Mouse (Mus musculus): Measurements from ENCODE around the gene Pcbp4.

Gene Pcbp4

DNA sequence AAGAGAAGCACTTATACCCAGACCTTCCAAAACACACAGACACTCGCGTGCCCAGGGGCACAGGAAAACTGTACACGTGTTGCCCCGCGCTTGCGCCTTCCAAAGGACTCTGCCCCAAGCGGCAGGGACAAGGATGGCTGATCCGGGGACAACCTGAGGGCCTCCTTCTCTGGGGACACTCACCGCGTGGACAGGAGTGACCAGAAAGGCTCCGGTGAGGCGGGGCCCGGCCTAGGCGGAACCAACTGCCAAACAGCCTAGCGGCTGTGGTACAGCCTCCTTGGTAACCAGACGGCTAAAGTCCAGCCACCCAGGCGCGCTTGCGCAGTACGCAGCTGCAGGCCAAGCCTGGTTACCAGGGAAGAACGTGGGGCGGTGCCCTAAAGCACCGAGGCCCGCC is 5.7 kb upstream of the Pcbp4 start, which contains the start of the genes Abhd14b and Abhd14a:
Gene Abhd14b (plus strand): TSS at position 112 of the 400 bp plus-strand sequence.
Gene Abhd14a (minus strand): TSS at position 331 of the 400 bp plus-strand sequence.
- peak; percentile 93 to 94 for DNase-seq (ENCODE audit: low spot score in 2 of 2)

GRCm38 (mm10) chr9:106447951-106448350 is 5.1 kb upstream of the Pcbp4 start:
- DNase-seq (ENCODE audit: low spot score in 2 of 2) = no peak

GRCm38 (mm10) chr9:106448498-106449031 is 4.5 kb upstream of the Pcbp4 start:
- peak; percentile 84 to 87 for DNase-seq (ENCODE audit: low spot score in 2 of 2)

DNA sequence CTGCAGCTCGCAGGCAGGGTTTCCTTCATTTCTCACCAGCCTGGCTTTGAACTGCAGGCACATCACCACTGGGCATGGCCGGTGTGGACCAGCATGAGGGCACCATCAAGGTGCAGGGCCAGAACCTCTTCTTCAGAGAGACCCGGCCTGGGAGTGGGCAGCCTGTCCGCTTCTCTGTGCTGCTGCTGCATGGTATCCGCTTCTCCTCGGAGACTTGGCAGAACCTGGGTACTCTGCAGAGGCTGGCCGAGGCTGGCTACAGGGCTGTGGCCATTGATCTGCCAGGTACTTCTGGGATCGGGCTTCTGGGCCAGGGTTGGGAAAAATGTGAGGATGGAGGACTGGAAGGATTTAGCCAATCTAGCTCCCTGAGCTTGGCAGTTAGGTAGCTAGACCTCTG is 3.1 kb upstream of the Pcbp4 start:
- DNase-seq (ENCODE audit: low spot score in 2 of 2) = no peak

GRCm38 (mm10) chr9:106450661-106451060 is 2.4 kb upstream of the Pcbp4 start:
- DNase-seq (ENCODE audit: low spot score in 2 of 2) = no peak

DNA sequence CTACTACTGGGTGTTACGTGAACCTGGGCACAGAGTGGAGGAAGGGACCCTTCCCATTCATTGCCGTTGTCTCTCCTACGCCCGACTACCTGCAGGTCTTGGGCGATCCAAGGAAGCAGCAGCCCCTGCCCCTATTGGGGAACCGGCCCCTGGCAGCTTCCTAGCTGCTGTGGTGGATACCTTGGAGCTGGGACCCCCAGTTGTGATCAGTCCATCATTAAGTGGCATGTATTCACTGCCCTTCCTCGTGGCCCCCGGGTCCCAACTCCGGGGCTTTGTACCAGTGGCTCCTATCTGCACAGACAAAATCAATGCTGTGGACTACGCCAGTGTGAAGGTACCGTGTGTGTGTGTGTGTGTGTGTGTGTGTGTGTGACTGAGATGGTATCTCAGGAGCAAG is 1.8 kb upstream of the Pcbp4 start:
- DNase-seq (ENCODE audit: low spot score in 2 of 2) = no peak

GRCm38 (mm10) chr9:106451899-106452298 is 1.2 kb upstream of the Pcbp4 start:
- DNase-seq (ENCODE audit: low spot score in 2 of 2) = no peak

DNA sequence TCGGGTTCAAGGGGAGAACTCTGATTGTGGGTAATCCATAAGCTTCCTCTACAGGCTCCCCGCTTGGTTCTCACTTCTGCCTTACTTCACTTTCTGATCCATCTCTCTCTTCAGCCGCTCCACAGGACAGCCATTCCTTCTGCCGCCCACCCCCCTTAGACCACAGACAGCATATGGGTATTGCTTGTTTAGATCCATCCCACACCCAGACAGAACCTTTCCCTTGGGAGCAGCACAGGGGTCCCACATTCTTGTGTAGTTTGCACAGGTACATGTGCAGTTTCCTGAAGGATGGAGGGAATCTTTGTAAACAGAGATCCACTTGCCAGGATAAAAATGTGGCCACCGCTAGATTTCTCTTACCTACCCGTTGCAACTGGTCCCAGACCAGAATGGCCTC is 740 bp upstream of the Pcbp4 start:
- no peak for DNase-seq (ENCODE audit: low spot score in 2 of 2)

DNA sequence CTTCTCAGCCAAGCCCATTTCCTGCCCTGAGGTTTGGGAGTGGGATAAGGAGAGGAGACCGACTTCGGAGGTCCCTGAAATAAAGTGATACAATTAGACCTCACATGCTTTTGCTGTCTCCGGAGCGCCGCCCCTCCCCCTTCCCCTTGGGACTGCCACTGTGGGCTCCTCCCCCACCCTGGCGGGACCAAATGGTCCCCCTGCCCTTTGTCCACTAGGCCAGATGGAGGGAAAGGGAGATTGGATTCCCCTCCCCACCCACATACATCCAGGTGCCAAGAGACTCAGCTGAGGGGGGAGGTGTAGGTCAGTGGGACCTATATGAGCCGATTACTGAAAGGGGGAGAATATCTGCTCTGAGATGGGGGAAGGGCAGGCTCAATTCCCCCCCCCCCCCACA is 270 bp upstream of the Pcbp4 start:
- DNase-seq (ENCODE audit: low spot score in 2 of 2) = peak; percentile 72 to 76

DNA sequence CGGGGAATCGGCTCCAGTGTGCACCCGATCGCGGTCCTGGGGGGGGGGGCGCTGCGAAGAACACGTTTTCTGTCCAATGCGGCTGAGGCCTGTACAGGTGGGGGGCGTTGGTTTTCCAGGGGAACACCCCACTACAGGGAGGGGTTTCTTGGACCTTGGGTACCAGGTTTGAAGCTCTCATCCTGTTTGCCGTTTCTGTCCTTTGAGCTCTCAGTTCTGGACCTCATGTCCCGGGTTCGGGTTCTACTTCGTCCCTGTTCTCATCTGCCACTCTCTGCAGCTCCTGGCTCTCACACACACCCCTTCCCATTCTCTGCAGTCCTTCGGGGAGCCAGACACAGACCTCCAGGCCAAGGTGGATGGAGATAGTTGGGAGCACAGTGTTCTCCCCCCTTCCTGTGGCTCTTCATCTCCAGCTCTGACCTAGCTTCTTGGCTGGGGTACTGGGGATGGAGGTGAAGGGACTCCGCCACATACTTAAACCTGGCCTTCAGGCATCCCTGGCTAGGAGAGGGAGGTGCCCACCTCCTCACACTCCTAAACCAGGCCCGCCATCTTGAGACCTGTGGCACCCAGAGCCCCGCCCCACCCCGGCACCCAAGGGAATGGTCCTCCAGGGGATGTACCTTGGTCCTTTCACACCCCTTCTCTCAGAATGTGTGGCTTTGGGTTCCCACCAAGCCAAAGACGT is 1.1 kb downstream of the Pcbp4 start:
- DNase-seq (ENCODE audit: low spot score in 2 of 2) = peak in 1 of 2 experiments; percentile 64

DNA sequence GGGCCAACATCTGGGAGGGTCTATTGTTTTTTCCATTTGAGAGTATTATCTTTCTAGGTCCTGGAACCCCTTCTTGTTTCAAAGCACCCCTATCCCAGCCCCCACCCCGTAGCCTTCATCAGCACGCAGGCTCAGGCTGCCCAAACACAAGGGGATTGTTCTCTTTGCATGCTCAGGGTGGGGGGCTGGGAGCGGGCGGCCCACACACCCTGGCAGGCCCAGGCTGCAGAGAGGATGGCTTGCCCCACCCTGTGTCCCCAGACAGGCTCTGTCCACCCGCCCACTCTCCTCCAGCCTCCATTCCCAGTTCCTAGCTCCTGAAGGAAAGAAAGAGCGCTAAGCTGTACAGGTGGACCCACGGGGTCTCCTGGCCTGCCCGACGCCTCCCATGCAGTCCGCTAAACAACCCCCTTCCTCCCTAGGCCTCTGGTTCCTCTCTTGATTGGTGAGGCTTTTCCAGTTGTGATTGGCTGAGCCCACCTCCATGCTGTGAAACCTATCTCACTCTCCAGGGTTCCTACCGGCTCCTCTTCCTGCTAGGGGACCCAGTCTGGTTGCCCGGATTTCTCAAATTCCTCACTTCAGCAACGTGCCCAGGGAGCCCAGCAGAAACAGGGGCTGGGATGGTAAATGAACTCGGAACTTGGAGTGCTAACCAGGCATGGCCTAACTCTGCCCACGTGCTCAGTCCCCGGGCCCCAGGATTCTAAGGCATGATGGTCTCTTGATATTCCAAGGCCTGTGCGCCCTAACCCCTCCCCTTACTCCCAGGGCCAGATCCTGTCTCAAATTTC is 2.0 kb downstream of the Pcbp4 start:
- peak; percentile 74 to 84 for DNase-seq (ENCODE audit: low spot score in 2 of 2)

DNA sequence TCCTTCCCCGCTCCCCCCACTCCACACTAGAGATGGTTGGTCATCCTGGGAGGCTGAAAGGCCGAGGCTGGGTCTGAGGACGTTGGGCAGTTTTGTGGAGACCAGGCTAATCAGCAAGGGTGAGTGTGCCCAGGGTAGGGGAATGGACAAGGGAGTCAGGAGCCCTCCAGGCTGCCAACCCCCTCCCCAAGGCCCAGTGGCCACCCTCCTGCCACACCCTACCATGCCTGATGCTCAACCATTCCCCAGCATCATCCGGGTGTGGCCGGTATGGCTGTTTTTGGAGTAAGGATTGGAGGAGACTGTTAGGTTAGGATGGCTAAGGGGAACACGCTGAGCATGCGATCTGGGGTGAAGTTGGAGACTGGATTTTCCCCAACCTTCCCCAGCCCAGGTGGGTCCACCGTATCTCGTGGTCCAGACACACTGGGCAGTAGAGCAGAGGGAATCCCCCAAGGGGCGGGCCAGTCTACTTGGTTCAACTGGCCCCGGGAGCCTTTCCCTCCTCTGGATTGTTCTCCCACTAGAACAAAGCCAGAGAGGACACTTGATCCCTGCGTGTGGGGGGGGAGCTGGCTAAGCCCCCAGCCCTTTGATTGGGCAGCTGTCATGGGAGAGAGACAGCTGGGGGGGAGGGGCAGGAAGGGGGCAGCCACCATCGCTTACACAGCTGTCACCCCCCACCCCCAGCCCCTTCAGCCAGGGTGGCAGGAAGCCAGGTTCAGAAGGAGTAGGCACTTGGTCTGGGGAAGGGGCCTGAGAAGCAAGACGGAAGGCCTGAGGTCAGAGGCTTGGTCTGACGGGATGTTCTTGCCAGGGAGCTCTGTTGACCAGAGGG is 3.5 kb downstream of the Pcbp4 start:
- peak in 1 of 2 experiments; percentile 59 for DNase-seq (ENCODE audit: low spot score in 2 of 2)

DNA sequence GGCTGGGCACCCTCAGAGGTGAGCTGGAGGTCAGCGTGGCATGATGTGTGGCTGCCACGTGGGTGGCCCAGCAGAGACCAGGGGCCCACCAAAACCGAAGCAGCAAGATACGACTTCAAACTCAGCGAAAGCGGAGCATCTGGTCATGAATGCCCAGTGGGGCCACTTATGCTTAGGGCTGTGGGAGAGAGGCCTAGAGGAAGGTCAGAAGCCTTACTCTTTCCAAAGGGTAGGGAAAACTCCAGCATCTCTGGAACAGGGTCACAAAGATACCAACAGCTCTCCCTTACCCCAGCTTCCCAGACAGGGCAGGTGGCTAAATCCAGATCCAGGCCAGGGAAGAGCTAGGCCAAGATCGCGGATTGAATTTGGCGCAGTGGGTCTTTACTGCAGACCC is 4.1 kb downstream of the Pcbp4 start:
- DNase-seq (ENCODE audit: low spot score in 2 of 2) = no peak

DNA sequence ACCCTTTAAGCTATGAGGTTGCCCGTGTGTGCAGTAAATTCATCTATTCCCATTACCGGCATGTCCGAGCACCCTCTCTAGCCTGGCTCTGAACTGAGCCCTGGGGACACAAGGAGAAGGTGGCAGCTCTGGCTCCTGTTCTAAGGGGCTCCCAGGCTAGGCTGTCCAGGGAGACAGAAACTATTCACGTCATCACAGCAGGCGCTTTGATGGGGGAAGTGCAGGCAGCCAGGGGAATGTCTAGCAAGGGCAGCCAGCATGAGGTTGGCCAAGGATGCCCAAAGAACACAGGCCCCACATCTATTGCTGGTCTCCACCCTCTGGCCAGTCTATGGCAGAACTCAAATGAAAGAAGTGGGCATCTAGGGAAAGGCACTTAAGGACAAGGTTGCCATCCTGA is 4.8 kb downstream of the Pcbp4 start:
- DNase-seq (ENCODE audit: low spot score in 2 of 2) = no peak

- no peak for DNase-seq (ENCODE audit: low spot score in 2 of 2)
These were observed 6.9 kb downstream of the Pcbp4 start for GRCm38 (mm10) chr9:106459946-106460345.

DNA sequence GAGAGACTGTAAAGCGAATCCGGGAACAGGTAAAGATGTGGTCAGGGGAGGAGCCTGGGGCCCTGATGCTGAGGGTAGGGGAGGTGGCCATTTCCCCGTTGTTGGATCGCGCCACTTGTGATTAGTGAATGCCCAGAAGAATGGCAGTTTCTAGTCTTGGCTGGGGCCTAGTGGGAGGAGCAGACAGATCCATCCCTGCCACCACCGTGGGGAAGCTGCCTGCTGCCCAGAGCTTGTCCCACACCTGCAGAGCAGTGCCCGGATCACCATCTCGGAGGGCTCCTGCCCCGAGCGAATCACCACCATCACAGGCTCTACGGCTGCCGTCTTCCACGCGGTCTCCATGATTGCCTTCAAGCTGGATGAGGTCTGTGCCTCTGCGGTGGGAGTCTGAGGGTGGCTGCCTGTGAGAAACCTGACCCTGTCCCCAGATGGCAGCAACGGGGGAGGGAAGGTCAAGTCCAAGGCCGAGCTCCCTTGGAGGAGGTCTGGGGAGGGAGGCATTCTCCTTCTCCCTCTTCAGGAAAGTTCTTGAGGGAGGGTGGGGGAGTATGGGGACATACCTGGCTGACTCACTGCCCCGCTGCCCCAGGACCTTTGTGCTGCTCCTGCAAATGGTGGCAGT is 7.4 kb downstream of the Pcbp4 start:
- DNase-seq (ENCODE audit: low spot score in 2 of 2) = no peak

GRCm38 (mm10) chr9:106461026-106461415 is 7.9 kb downstream of the Pcbp4 start:
- no peak for DNase-seq (ENCODE audit: low spot score in 2 of 2)

- no peak for DNase-seq (ENCODE audit: low spot score in 2 of 2)
These were observed 8.7 kb downstream of the Pcbp4 start for GRCm38 (mm10) chr9:106461641-106462429.

- DNase-seq (ENCODE audit: low spot score in 2 of 2) = no peak
These were observed 9.3 kb downstream of the Pcbp4 start for GRCm38 (mm10) chr9:106462430-106462800.

All from right cerebral cortex, postnatal 10 days (tissue).